8 mouse cellular contexts compared by ENCODE assay signal in the genomic region with DNA sequence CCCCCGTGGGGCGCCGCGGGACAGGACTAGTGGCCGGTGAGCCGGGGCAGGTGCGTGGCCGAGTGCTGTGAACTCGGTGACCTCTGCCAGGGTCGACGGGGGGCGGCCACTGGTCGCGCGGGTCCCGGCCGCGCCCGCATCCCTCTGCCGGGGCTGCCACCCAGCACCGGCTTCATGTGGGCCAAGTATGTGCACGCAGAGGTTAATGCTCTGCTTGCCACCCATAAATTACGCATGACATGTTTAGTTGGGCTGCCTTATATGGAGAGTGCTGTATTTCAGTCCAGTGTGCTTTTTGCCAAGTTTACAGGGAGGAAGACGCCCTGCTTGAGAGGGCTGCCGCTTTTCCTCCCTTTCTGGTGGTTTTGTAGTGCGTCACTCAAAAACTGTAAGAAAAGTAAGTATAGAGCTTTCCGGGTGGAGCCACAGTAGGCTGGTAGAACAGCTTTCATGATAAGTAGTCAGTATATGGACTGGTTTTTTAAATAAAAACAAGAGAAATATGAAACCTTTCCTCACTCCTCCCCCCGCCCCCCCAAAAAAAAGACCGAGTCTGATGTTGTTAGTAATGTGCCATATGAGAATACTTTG. TPM values are rescaled to one million over a fixed set of nuclear protein-coding genes. Genes with fewer than 3 reads are reported as not detected.
DNase-seq lines count a peak whose midpoint lies in the region; ATAC-seq and TF ChIP-seq lines count a peak whose summit lies in the region.

No protein-coding gene starts in this region.

- no peaks in the 10 kb centered on the region for H3K36me3 ChIP-seq in testis, adult 2 months (ENCODE audit: control insufficient read depth, insufficient read depth, low read length)
- no peaks in the 10 kb centered on the region for H3K36me3 ChIP-seq in hindbrain, embryonic 13.5 days
- no peaks in the 10 kb centered on the region for H3K36me3 ChIP-seq in limb, embryonic 11.5 days (ENCODE audit: control insufficient read depth, insufficient read depth, low read length)
- no peaks in the 10 kb centered on the region for H3K36me3 ChIP-seq in midbrain, embryonic 10.5 days
- no peaks in the 10 kb centered on the region for H3K36me3 ChIP-seq in stomach, embryonic 14.5 days (ENCODE audit: control insufficient read depth, insufficient read depth, low read length)

- TF ChIP-seq POLR2A in testis, adult 2 months (IDR thresholded peaks at IDR 0.05; ENCODE audit: control insufficient read depth, low read depth, low read length) = no peak; the same call in 1 of the 2 replicates
- TF ChIP-seq POLR2A in cerebellum, adult 2 months (IDR thresholded peaks at IDR 0.05; ENCODE audit: borderline replicate concordance, insufficient read depth, low read length) = peak; percentile 41; the same call in 1 of the 2 replicates

- peak; percentile 83 for ATAC-seq in hindbrain, embryonic 13.5 days (ENCODE audit: low FRiP score)
- ATAC-seq in limb, embryonic 11.5 days (ENCODE audit: insufficient number of reproducible peaks, low FRiP score, low TSS enrichment, low read depth) = peak; percentile 83
- peak; percentile 84 for ATAC-seq in stomach, embryonic 14.5 days (ENCODE audit: insufficient number of reproducible peaks, insufficient read depth, low FRiP score, low read depth)

- peaks cover 6% of the 10 kb centered on the region for H3K4me1 ChIP-seq in testis, adult 2 months (ENCODE audit: control insufficient read depth, insufficient read depth, low read length)
- peaks cover 10% of the 10 kb centered on the region; the same call in 1 of the 2 replicates for H3K4me1 ChIP-seq in cerebellum, adult 2 months (ENCODE audit: control insufficient read depth, insufficient read depth, low read length)
- H3K4me1 ChIP-seq in hindbrain, embryonic 13.5 days (replicated peaks) = peaks cover 45% of the 10 kb centered on the region
- H3K4me1 ChIP-seq in limb, embryonic 11.5 days (ENCODE audit: control insufficient read depth, insufficient read depth, low read length) = peaks cover 15% of the 10 kb centered on the region
- peaks cover 50% of the 10 kb centered on the region for H3K4me1 ChIP-seq in midbrain, embryonic 10.5 days
- peaks cover 37% of the 10 kb centered on the region for H3K4me1 ChIP-seq in stomach, embryonic 14.5 days (ENCODE audit: control insufficient read depth, insufficient read depth, low read length)

- H3K4me3 ChIP-seq in testis, adult 2 months (ENCODE audit: control insufficient read depth, low read depth, low read length) = peak overlapping the region; percentile 93
- H3K4me3 ChIP-seq in cerebellum, adult 2 months (replicated peaks; ENCODE audit: insufficient read depth, low read depth, low read length) = peak overlapping the region; percentile 91
- H3K4me3 ChIP-seq in hindbrain, embryonic 13.5 days = peak overlapping the region; percentile 91
- peak overlapping the region; percentile 76 for H3K4me3 ChIP-seq in limb, embryonic 11.5 days (ENCODE audit: low read depth, low read length)
- peak overlapping the region; percentile 86 for H3K4me3 ChIP-seq in midbrain, embryonic 10.5 days
- H3K4me3 ChIP-seq in stomach, embryonic 14.5 days (ENCODE audit: low read depth, low read length) = peak overlapping the region; percentile 84

- H3K9me3 ChIP-seq in hindbrain, embryonic 13.5 days = no peaks in the 10 kb centered on the region
- no peaks in the 10 kb centered on the region for H3K9me3 ChIP-seq in limb, embryonic 11.5 days (ENCODE audit: control insufficient read depth, low read length)
- H3K9me3 ChIP-seq in midbrain, embryonic 10.5 days (replicated peaks) = no peaks in the 10 kb centered on the region
- no peaks in the 10 kb centered on the region for H3K9me3 ChIP-seq in stomach, embryonic 14.5 days (ENCODE audit: control insufficient read depth, low read depth, low read length)

- H3K9ac ChIP-seq in hindbrain, embryonic 13.5 days = peak overlapping the region; percentile 91
- peak overlapping the region; percentile 98 for H3K9ac ChIP-seq in limb, embryonic 11.5 days (ENCODE audit: low read length)
- peak overlapping the region; percentile 89 for H3K9ac ChIP-seq in stomach, embryonic 14.5 days (replicated peaks; ENCODE audit: low read depth, low read length)

- peak overlapping the region; percentile 72 for H3K4me2 ChIP-seq in hindbrain, embryonic 13.5 days
- H3K4me2 ChIP-seq in limb, embryonic 11.5 days (ENCODE audit: low read depth, severe bottlenecking) = peak overlapping the region; percentile 52
- H3K4me2 ChIP-seq in stomach, embryonic 14.5 days (replicated peaks; ENCODE audit: low read depth, low read length) = peak overlapping the region; percentile 61

- TF ChIP-seq CTCF in testis, adult 2 months (IDR thresholded peaks at IDR 0.05; ENCODE audit: control insufficient read depth, insufficient read depth, insufficient replicate concordance, low read depth, low read length) = no peak
- no peak for TF ChIP-seq CTCF in cerebellum, adult 2 months (IDR thresholded peaks at IDR 0.05; ENCODE audit: borderline replicate concordance, insufficient read depth, low read depth, low read length)

- DNase-seq in testis, postnatal 10 days (ENCODE audit: low spot score) = no peak
- peak in 1 of 2 experiments; percentile 79 for DNase-seq in cerebellum, adult 2 months
- DNase-seq in forelimb bud, embryonic 11.5 days (ENCODE audit: low read depth, low spot score) = peak; percentile 77
- DNase-seq in limb, embryonic 11.5 days (ENCODE audit: low spot score) = peak; percentile 73
- DNase-seq in midbrain, embryonic 10.5 days (ENCODE audit: low spot score) = peak; percentile 64

- no peaks in the 10 kb centered on the region for H3K27me3 ChIP-seq in testis, adult 2 months (ENCODE audit: control insufficient read depth, insufficient read depth, low read length)
- no peaks in the 10 kb centered on the region for H3K27me3 ChIP-seq in cerebellum, adult 2 months (ENCODE audit: control insufficient read depth, insufficient read depth, low read length)
- H3K27me3 ChIP-seq in hindbrain, embryonic 13.5 days = no peaks in the 10 kb centered on the region
- no peaks in the 10 kb centered on the region for H3K27me3 ChIP-seq in limb, embryonic 11.5 days (ENCODE audit: control insufficient read depth, insufficient read depth, low read length)
- no peaks in the 10 kb centered on the region for H3K27me3 ChIP-seq in midbrain, embryonic 10.5 days (ENCODE audit: low read depth, poor library complexity, severe bottlenecking)
- no peaks in the 10 kb centered on the region for H3K27me3 ChIP-seq in stomach, embryonic 14.5 days (ENCODE audit: control insufficient read depth, insufficient read depth, low read length)

- under 1% methylated on average over 29 of the region's 29 CpGs for WGBS in cerebellum, adult 2 months
- WGBS in hindbrain, embryonic 13.5 days = 1% methylated on average over 24 of the region's 29 CpGs
- under 1% methylated on average over 29 of the region's 29 CpGs for WGBS in limb, embryonic 11.5 days
- 5% methylated on average over 29 of the region's 29 CpGs for WGBS in midbrain, embryonic 10.5 days
- 1% methylated on average over 29 of the region's 29 CpGs for WGBS in stomach, embryonic 14.5 days

- peak overlapping the region; percentile 73 for H3K27ac ChIP-seq in testis, adult 2 months (ENCODE audit: control insufficient read depth, insufficient read depth, low read depth, low read length)
- H3K27ac ChIP-seq in cerebellum, adult 2 months (ENCODE audit: insufficient read depth, low read length) = peak overlapping the region; percentile 96
- H3K27ac ChIP-seq in hindbrain, embryonic 13.5 days = peak overlapping the region; percentile 93
- peak overlapping the region; percentile 97 for H3K27ac ChIP-seq in limb, embryonic 11.5 days (replicated peaks; ENCODE audit: low read depth, low read length)
- H3K27ac ChIP-seq in midbrain, embryonic 10.5 days (replicated peaks) = peak overlapping the region; percentile 98
- peak overlapping the region; percentile 99 for H3K27ac ChIP-seq in stomach, embryonic 14.5 days (ENCODE audit: low read length)

RNA-seq across cellular contexts. Expression of gene Mbnl1, which starts 29.0 kb away (rescaled TPM):
- 10.1 and 13.2 TPM in 2 replicates for polyA plus RNA-seq in testis, adult 2 months (2012; rRNA removed)
- 62.7 and 66.7 TPM in 2 replicates for polyA plus RNA-seq in cerebellum, adult 2 months (2012; rRNA removed)
- 46.9 and 49.9 TPM in 2 replicates for polyA plus RNA-seq in hindbrain, embryonic 13.5 days (2015; fragmentation: Nextera tagmentation; extraction: Ambion mirVana)
- polyA plus RNA-seq in limb, embryonic 11.5 days (2014; fragmentation: Nextera tagmentation; extraction: Ambion mirVana) = 67.0 and 70.0 TPM in 2 replicates
- polyA plus RNA-seq in midbrain, embryonic 10.5 days (2016; fragmentation: Nextera tagmentation; extraction: Ambion mirVana) = 34.5 and 36.0 TPM in 2 replicates
- polyA plus RNA-seq in stomach, embryonic 14.5 days (2014; fragmentation: Nextera tagmentation; extraction: Ambion mirVana) = 151 TPM in 2 replicates
